Mouse (Mus musculus) G1E (cell line): ENCODE measurements around the gene Notch2. TPM values are rescaled to one million over a fixed set of nuclear protein-coding genes. Genes with fewer than 3 reads are reported as not detected.

Source experiments
- ATAC-seq: 2 replicates; pipeline ENCODE4 v1.8.0; 2016; ENCODE audit warnings: mild to moderate bottlenecking; ENCODE audit not compliant: insufficient number of reproducible peaks, poor library complexity, low FRiP score, severe bottlenecking; ENCODE audit errors: extremely low read depth
- DNase-seq: peaks from one replicate; pipeline ENCODE4 v3.0.0; 2012; ENCODE audit warnings: low spot score
- H3K27me3 ChIP-seq: 2 replicates; pipeline ENCODE4 v1.6.1; 2012; ENCODE audit warnings: mild to moderate bottlenecking, low read length, inconsistent platforms; ENCODE audit not compliant: insufficient read depth
- H3K36me3 ChIP-seq: replicated peaks from 2 replicates; pipeline ENCODE3; 2012; ENCODE audit warnings: mild to moderate bottlenecking, inconsistent platforms
- H3K4me1 ChIP-seq: 2 replicates; pipeline ENCODE4 v1.6.1; 2012; ENCODE audit warnings: low read depth, low read length, inconsistent platforms, mixed read lengths; ENCODE audit not compliant: insufficient read depth
- H3K4me3 ChIP-seq: 2 replicates; pipeline ENCODE4 v1.5.1; 2012; ENCODE audit warnings: low read depth, mild to moderate bottlenecking, inconsistent platforms, low read length, moderate library complexity, mixed read lengths
- H3K9me3 ChIP-seq: replicated peaks from 2 replicates; pipeline ENCODE4 v1.6.1; 2012; ENCODE audit warnings: inconsistent platforms
- CTCF ChIP-seq: IDR thresholded peaks from 2 replicates; pipeline ENCODE4 v1.5.1; 2012; ENCODE audit warnings: low read depth, low read length, inconsistent platforms, mixed read lengths
- GATA1 ChIP-seq: IDR thresholded peaks from 2 replicates; pipeline ENCODE4 v1.6.1; 2012; ENCODE audit warnings: borderline replicate concordance, low read length, inconsistent platforms, mixed read lengths
- GATA2 ChIP-seq: IDR thresholded peaks from 2 replicates; pipeline ENCODE4 v1.6.1; 2012; ENCODE audit warnings: low read depth, low read length, inconsistent platforms, borderline replicate concordance
- POLR2AphosphoS5 ChIP-seq: IDR thresholded peaks from 2 replicates; pipeline ENCODE4 v1.6.1; 2012; ENCODE audit warnings: low read depth, low read length, inconsistent platforms; ENCODE audit not compliant: insufficient replicate concordance
- TAL1 ChIP-seq: conservative IDR thresholded peaks from 2 replicates; pipeline ENCODE4 v1.6.1; 2012; ENCODE audit warnings: low read depth, low read length, inconsistent platforms, mixed read lengths
- polyA plus RNA-seq: library from polyadenylated mRNA; stranded (reverse); fragments of >175 nt; gene quantifications from 2 replicates; pipeline ENCODE4 v1.2.3, GENCODE M21; 2012
- total RNA-seq, 2 experiments: library from RNA; stranded (forward) in 1 of 2; stranded (reverse) in 1 of 2; fragments of 200-1000 nt in 1 of 2; fragments of >200 nt in 1 of 2; fragmentation: Nextera tagmentation in 1 of 2; gene quantifications; 2 replicates each; pipeline ENCODE4 v1.2.3; 2014 to 2017

Notch2 gene
- total and polyA plus RNA-seq, 3 experiments: under 0.01 TPM; not detected in 2

DNA sequence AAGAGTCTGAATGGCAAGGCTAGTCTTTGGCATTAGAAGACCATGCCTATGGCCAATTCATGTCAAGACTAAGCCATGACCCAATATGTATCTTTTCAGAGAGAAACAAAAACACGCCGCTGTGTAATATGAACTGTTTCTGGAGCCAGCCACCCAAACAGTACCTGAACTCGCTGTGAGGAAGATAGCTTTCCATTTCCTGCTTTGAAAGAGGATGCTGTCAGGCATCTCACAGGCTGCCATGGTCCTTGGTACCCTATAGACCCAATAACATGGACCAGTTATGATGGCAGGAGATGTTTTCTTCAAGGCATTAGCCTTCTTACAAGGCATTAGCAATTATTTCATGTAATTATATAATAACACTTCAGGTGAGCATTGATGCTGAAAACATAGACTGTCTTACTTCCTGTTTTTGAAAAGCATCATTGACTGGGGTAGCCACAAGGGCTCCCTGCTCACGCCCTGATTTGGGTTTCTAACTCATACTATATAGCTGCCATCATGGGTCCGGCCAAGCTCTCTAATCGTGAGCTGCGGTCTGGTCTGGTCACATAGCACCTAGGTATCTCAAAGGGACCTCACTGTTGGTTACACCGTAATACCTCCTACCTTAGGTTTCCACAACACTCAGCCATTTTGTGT, 32.5 kb upstream of the Notch2 start:
- Histone ChIP-seq H3K4me1 (no peaks in the 10 kb centered on the region), H3K27me3 (no peaks in the 10 kb centered on the region), H3K9me3 (peaks cover 39% of the 10 kb centered on the region), H3K36me3 (no peaks in the 10 kb centered on the region), H3K4me3 (no peak overlapping the region)
- ATAC-seq (no peak), DNase-seq (no peak)
- TF ChIP-seq CTCF (no peak), POLR2AphosphoS5 (no peak), TAL1 (no peak), GATA2 (no peak), GATA1 (no peak)

DNA sequence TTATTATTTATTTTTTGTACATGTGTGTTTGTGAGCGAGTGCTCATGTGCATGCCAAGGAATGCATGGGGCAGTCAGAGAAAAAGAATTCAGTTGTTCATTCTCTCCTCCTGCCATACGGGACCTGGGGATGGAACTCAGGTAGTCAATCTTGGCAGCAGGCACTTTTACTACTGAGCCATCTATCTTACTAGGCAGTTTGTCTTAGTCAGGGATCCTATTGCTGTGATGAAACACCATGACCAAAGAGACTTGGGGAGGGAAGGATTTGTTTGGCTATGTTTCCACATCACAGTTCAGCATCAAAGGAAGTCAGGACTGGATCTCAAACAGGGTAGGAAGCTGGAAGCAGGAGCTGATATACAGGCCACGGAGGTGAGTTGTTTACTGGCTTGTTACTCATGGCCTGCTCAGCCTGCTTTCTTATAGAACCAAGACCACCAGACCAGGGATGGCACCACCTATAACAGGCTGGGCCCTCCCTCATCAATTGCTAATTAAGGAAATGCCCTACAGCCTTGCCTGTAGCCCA, 31.9 kb upstream of the Notch2 start:
- no peak for TF ChIP-seq GATA2
- TF ChIP-seq POLR2AphosphoS5: no peak
- no peak for TF ChIP-seq TAL1
- TF ChIP-seq CTCF: no peak
- TF ChIP-seq GATA1: no peak
- ATAC-seq: no peak
- Histone ChIP-seq H3K9me3 (peaks cover 36% of the 10 kb centered on the region), H3K4me3 (no peak overlapping the region), H3K36me3 (no peaks in the 10 kb centered on the region), H3K4me1 (no peaks in the 10 kb centered on the region), H3K27me3 (no peaks in the 10 kb centered on the region)
- DNase-seq: no peak

DNA sequence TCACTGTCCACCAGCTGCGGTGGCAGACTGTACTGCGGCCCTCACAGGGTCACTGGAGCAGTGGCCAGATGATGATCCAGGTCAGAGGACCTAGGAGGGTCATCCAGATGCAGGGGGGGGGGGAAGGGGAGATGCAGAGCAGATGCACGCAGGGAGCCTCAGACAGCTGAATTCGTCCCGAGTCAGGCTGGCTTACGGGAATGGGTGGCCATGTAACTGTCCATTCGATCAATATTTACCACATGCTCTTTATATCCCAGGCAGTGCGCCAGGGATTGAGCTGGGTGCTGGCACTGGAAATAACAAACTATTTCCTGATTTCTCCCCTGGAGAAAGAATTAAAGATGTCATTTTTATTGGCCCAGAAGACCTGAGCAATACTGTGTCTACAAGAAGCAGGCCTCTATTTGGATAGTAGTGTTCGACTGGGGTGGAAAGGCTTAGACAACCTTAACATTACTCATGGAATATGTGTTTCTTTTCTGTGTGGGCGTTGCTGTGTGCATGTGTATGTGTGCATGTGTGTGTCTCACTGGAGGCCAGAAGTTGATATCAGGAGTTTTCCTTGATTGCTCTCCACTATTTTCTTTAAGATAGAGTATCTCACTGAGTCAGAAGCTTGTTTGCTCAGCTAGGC, 28.3 kb upstream of the Notch2 start:
- DNase-seq (no peak), ATAC-seq (no peak)

DNA sequence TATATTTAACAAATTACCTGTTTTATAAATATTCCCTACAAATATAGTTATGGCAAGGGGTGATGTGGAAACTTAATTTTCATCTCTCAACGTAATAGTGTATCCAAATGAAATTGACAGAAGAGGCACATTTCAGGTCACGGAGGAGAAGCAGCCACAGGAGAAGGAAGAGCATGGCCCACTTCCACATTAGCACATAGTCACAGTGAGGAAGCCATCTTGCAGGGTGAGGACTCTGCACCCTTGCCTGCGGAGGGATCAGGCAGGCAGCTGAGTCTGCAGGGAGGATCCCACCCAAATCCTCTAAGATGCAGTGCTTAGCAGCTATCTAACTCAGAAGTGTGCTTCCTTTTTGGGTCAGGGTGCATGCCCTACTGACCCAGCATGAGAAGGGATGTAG, 27.6 kb upstream of the Notch2 start:
- Histone ChIP-seq H3K27me3 (no peaks in the 10 kb centered on the region), H3K4me3 (no peak overlapping the region), H3K36me3 (no peaks in the 10 kb centered on the region), H3K4me1 (no peaks in the 10 kb centered on the region), H3K9me3 (peaks cover 28% of the 10 kb centered on the region)
- DNase-seq (no peak), ATAC-seq (no peak)
- TF ChIP-seq TAL1: no peak
- no peak for TF ChIP-seq POLR2AphosphoS5
- TF ChIP-seq CTCF: no peak
- TF ChIP-seq GATA2: no peak

More for the DNA sequence above, 28.3 kb upstream of the Notch2 start:
- H3K4me1 ChIP-seq: no peaks in the 10 kb centered on the region
- no peak overlapping the region for H3K4me3 ChIP-seq
- no peak for TF ChIP-seq CTCF
- no peaks in the 10 kb centered on the region for H3K27me3 ChIP-seq
- H3K36me3 ChIP-seq: no peaks in the 10 kb centered on the region
- H3K9me3 ChIP-seq: peaks cover 28% of the 10 kb centered on the region

DNA sequence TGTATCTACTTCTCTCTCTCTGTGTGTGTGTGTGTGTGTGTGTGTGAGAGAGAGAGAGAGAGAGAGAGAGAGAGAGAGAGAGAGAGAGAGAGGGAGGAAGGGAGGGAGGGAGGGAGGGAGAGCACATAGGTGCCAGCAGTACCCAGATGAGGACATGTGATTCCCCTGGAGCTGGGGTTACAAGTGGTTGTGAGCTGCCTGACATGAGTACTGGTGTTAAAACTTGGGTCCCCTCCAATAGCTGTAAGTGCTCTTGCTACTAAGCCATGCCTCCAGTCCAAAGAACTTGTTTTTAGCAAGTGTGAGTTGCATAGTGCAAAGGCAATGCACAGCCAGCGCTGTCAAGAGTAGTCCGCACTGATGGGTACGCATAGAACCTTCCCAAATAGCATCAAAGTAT, 26.2 kb upstream of the Notch2 start:
- no peak for TF ChIP-seq TAL1
- TF ChIP-seq POLR2AphosphoS5: no peak
- no peak for TF ChIP-seq CTCF
- no peak for TF ChIP-seq GATA2
- TF ChIP-seq GATA1: no peak
- H3K9me3 ChIP-seq: peaks cover 29% of the 10 kb centered on the region
- no peaks in the 10 kb centered on the region for H3K36me3 ChIP-seq
- no peak overlapping the region for H3K4me3 ChIP-seq
- no peaks in the 10 kb centered on the region for H3K4me1 ChIP-seq
- DNase-seq (no peak), ATAC-seq (no peak)
- H3K27me3 ChIP-seq: no peaks in the 10 kb centered on the region

DNA sequence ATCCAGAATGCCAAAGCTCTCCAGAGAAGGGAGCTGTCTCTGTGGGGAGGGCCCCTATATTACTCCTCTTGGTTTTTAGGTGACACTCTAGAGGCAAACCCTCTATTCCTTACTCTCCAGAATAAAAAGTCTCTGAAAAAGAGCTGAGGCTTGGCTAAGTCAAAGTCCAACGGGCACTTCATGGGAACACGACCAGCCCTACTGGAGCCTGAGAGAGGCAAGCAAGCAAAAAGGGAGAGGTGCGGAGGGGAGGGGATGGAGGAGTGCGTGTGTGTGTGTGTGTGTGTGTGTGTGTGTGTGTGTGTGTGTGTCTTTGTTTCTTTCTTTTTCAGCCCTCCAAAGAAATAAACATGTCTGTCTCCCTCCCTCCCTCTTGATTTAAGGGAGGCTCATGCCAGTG, 24.6 kb upstream of the Notch2 start:
- no peak for ATAC-seq
- H3K27me3 ChIP-seq: no peaks in the 10 kb centered on the region
- H3K4me1 ChIP-seq: no peaks in the 10 kb centered on the region
- no peaks in the 10 kb centered on the region for H3K36me3 ChIP-seq
- peaks cover 26% of the 10 kb centered on the region for H3K9me3 ChIP-seq
- no peak overlapping the region for H3K4me3 ChIP-seq
- TF ChIP-seq GATA1 (no peak), CTCF (no peak), GATA2 (no peak), TAL1 (no peak), POLR2AphosphoS5 (no peak)
- no peak for DNase-seq
